Mouse (Mus musculus) lung, adult 2 months (tissue): ENCODE measurements around the gene Ssna1. TPM values are rescaled to one million over a fixed set of nuclear protein-coding genes. Genes with fewer than 3 reads are reported as not detected.

Experiments
- DNase-seq: peaks from one replicate; pipeline ENCODE4 v3.0.0; 2022
- H3K4me1 ChIP-seq: fragments of 200-500 bp; 2 replicates; pipeline ENCODE4 v1.6.1; 2011; ENCODE audit warnings: low read length; ENCODE audit not compliant: control insufficient read depth, insufficient read depth
- H3K4me3 ChIP-seq: fragments of 200-500 bp; replicated peaks from 2 replicates; pipeline ENCODE3; 2011; ENCODE audit warnings: low read depth, mild to moderate bottlenecking, control low read depth, low read length; ENCODE audit errors: extremely low read depth
- CTCF ChIP-seq: fragments of 200-500 bp; IDR thresholded peaks from 2 replicates; pipeline ENCODE4 v1.5.1; 2011; ENCODE audit warnings: mild to moderate bottlenecking, low read length, control low read depth; ENCODE audit not compliant: insufficient read depth
- POLR2A ChIP-seq: fragments of 200-500 bp; IDR thresholded peaks from 2 replicates; pipeline ENCODE4 v1.6.1; 2011; ENCODE audit warnings: low read depth, mild to moderate bottlenecking, control low read depth, low read length, borderline replicate concordance; ENCODE audit errors: extremely low read depth
- WGBS: fragments of 180-500 bp; shearing (Covaris S2); methylation state at CpG from one replicate; pipeline ENCODE4 v1.1.7; 2018; 5-methylcytosine and 5-hydroxymethylcytosine counted together
- polyA plus RNA-seq: library from polyadenylated mRNA; depleted of rRNA; stranded (reverse); fragments of >200 nt; gene quantifications from 2 replicates; pipeline ENCODE4 v1.2.3, GENCODE M21; 2012

Gene Ssna1
- polyA plus RNA-seq, 1 experiment: 41.6 TPM

DNA sequence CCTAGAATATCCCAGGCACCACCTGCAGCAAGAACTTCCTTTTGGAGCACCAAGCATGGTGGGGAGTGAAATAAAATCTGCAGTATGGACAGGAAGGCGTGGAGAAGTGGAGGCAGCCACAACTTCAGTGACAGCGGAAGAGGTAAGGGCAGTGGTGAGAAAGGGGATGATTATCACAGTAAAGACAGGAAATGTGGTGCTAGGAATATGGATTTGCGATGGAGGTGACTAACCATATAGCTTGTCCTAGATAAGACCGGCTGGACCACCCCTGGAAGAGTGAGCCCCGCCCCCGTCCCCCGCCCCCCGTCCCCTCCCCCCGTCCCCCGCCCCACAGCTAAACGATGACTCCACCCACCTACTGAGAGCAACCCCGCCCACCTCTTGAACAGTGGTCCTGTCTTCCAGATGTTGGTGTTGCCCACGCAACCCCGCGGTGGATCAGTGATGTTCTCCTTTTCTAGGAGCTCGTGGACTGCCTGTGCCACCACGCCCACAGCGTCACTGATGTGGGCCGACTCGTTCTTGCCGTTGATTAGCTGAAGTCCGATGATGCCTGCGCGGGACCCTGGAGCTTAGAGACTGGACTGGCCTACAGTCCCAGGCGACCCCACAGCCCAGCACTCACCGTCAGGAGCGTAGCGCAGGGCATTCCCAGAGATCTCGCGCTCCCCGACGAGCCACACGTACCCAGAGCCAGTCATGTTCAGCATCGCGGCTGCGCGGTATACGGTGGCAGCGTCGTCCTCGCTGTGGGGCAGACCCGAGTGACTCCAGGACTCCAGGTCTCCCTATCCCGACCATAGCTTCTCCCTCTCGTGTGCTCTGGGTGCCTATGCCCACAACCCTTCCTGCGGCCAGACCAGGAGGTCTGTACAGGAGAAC lies 32.7 kb upstream of the Ssna1 start:
- H3K4me1 ChIP-seq: 0 out of 2 replicates have a peak, but pooled peaks cover 3% of the 10 kb centered on the region
- 2% methylated on average over 45 of the region's 45 CpGs for WGBS
- no peak for TF ChIP-seq CTCF
- no peak for TF ChIP-seq POLR2A
- DNase-seq: no peak
- H3K4me3 ChIP-seq: peak overlapping the region; percentile 12

DNA sequence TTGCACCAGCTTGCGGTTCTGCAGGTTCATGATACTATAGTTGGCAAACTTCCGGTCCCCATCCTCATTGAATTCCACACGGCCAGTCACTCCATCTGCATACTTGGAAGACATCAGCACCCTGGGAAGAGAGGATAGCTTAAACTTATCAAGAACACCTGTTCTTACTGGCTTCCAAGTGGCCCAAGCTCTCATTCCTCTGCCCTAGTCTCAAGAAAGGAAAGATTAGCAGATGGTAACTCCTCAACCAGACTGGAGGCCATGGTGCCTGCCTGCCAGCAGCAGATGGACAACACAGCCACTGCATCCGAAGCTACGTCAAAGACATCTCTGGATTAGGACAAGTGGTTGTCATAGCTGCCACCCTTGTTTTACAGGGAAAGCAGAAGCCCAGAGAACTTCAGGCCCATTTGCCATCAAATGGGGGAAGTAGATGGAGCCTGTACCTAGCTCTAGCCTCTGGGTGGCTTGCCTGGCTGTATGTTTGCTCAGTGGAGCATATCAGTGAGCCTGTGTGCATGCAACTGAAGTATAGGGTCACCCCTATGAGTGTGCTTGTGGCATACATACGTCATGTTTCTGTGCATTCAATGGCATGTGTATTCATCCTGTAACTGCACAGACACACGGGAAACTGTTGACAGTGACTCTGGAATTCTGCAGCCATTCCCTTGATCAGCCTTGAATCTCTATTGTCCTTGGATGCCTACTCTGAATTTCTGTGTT lies 31.9 kb upstream of the Ssna1 start:
- 66% methylated on average over 7 of the region's 7 CpGs for WGBS
- DNase-seq: no peak
- Histone ChIP-seq H3K4me3 (no peak overlapping the region), H3K4me1 (0 out of 2 replicates have a peak, but pooled peaks cover 3% of the 10 kb centered on the region)
- no peak for TF ChIP-seq POLR2A
- no peak for TF ChIP-seq CTCF

DNA sequence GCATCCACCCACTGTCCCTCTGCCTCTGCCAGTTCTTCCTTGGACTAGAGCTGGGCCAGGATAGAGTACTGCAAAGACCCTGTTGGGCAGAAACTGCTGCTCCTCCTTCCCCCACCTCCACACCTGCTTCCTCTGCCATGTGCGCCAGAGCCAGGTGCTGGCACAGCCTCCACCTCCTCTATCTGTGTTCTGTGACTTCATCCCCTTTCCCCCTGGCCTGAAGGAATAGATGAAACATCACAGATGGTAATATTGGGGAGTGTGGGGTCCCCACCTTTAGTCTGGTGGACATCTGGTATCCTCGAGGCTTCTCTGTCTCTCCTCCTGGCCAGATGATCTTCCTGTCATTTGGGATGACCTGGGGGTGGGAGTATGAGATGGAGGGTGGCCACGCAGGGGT lies 31.2 kb upstream of the Ssna1 start:
- Histone ChIP-seq H3K4me3 (no peak overlapping the region), H3K4me1 (0 out of 2 replicates have a peak, but pooled peaks cover 3% of the 10 kb centered on the region)
- TF ChIP-seq CTCF (no peak), POLR2A (no peak)
- WGBS: 64% methylated on average over 3 of the region's 3 CpGs
- DNase-seq: no peak

DNA sequence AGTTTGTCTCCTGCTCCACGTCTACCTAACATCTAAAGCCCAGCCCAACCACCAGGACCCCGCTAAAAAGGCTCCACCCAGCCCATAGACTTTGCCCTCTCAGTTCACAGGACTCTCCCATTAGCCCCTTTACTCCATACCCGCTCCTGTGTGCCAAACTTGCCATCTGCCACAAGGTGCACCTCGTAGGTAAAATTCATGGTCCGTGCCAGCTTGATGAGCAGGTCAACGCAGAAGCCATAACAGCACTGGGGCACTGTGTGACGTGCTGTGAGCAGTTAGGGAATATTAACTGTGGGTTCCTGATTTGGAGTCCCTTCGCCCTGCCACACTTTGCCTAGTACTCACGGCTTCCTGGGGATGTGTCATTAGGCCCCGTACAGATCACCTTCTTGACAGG lies 25.8 kb upstream of the Ssna1 start:
- TF ChIP-seq POLR2A (no peak), CTCF (no peak)
- H3K4me3 ChIP-seq: no peak overlapping the region
- H3K4me1 ChIP-seq: no peaks in the 10 kb centered on the region
- DNase-seq: no peak
- WGBS: 73% methylated on average over 10 of the region's 10 CpGs

DNA sequence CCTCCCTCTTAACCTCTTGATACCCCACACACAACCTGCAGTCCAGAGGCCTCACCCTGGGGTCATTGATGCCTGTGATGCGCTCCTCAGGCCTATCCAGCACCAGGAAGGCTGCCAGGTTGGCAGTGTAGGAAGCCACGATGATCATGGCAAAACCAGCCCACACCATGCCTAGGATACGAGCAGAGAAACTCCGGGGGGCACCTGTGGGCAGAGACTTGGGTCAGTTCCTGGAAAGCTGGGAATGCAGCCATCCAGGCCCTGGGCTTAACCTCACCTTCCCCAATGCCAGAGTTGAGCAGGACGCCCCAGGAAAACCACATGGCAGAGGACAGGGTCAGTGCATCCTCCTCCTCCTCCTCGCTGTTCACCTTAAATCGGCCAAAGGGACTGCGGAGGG lies 24.9 kb upstream of the Ssna1 start:
- Histone ChIP-seq H3K4me1 (no peaks in the 10 kb centered on the region), H3K4me3 (no peak overlapping the region)
- no peak for DNase-seq
- TF ChIP-seq CTCF (no peak), POLR2A (no peak)
- 75% methylated on average over 8 of the region's 8 CpGs for WGBS

DNA sequence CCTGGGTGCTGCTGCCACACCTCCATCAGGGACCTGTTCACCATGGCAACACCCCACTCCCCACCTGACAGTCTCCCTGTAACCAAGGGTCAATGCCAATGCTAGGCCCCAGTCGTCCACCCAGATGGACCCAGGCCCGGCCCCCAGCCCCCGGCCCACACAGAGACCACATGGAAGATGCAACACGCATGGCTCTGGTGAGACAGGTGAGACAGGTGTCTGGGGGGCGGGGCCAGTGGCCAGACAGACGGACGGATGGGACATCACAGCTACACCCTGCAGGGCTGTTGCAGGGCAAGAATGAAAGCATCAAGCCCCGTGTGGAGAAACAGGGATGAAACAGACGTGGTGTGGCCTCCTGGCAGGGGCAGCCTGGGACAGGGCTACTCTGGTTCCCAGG lies 21.5 kb upstream of the Ssna1 start:
- DNase-seq: no peak
- TF ChIP-seq CTCF: no peak
- Histone ChIP-seq H3K4me1 (peaks cover 6% of the 10 kb centered on the region; the same call in 1 of the 2 replicates), H3K4me3 (no peak overlapping the region)
- 71% methylated on average over 9 of the region's 9 CpGs for WGBS

DNA sequence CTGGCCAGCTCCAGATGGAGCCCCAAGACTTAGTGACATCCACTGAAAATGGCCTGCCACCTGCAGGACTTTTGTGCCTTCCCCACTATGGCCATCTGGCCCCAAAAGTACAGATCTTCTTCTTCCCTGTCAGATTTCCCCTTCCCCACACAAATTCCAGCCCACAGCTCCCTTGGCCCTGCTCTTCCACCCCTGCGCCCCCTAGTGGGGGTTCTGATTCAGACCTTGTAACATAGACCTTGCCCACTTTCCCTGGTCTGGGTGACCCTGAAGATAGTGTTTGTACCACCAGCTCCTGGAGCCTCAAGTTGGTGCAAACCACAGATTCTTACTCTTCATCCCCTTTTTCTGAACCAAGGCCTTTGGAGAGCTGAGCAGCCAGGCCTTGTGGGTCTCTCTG lies 20.6 kb upstream of the Ssna1 start:
- Histone ChIP-seq H3K4me1 (peaks cover 6% of the 10 kb centered on the region; the same call in 1 of the 2 replicates), H3K4me3 (no peak overlapping the region)
- WGBS: 0% methylated on average over 1 of the region's 1 CpGs
- peak; percentile 79 for DNase-seq
- no peak for TF ChIP-seq POLR2A
- TF ChIP-seq CTCF: peak; percentile 75

DNA sequence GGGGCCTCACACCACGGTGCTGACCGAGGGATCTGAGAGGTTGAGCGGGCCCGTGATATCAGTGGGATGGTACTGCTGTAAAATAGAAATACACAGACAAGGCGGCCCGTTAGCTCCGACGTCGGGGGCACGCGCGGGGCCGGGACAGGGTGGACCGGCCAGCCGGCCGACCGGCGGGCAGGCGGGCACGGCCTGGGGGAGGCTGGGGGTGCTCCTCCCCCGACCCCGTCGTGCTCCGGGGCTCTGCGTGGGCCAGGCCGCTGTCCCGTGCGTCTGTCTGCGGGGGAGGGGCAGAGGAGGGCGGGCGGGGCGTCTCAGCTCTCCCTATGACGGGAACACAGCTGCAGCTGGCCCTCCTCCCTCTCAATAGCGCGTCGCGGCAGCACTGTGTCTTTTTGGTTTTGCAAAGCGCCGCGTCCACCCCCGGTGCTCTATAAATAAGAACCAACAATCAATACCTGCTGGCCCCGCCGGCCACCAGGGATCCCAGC lies 19.9 kb upstream of the Ssna1 start:
- TF ChIP-seq CTCF: no peak
- TF ChIP-seq POLR2A: peak; percentile 54; the same call in 1 of the 2 replicates
- Histone ChIP-seq H3K4me1 (peaks cover 11% of the 10 kb centered on the region; the same call in 1 of the 2 replicates), H3K4me3 (peak overlapping the region; percentile 19)
- WGBS: 5% methylated on average over 43 of the region's 43 CpGs
- DNase-seq: peak; percentile 48

DNA sequence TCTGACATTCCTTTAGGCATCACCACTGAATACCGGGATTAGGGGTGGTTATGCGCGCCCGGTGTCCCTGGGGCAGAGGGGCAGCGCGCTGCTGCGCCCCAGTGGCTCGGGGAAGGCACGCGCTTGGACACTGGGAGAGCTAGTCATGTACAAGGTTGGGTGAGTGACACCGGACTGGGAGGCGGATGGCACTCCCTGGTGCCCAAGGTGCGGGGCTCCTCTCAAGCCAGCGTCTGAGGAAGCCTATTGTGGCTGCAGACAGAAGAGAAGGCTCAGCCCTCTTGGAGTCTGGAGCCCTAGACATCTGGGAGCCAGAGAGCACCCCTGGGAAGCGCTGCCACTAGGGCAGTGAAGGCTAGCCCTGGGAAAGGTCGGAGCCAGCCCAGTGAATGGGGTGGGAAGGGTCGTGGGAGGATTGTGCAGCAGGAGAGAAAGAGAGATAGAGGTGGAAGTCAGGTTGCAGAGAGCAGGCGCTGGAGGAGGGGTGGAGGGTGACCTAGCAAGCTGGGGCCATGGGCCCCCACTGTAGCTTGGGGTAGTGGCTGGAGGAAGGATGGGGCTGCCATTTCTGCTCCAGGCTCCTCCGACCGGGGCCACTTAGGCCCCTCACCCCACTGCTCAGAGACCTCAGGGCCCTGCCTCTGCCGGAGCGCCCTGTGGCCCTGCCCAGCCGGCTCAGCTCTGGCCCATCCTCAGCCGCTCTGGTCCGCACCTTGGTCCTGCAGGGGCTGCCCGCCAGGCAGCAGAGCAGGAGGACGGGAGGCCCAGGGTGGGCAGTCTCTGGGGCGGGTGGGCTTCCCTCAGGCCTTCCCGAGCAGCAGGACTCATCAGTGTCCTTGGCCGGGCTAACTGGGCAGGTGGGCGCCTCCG lies 19.2 kb upstream of the Ssna1 start:
- H3K4me3 ChIP-seq: peak overlapping the region; percentile 9
- DNase-seq: peak; percentile 31
- H3K4me1 ChIP-seq: peaks cover 16% of the 10 kb centered on the region
- no peak for TF ChIP-seq CTCF
- no peak for TF ChIP-seq POLR2A
- 13% methylated on average over 32 of the region's 32 CpGs for WGBS
